Mouse (Mus musculus) intestine, embryonic 14.5 days (tissue): ENCODE measurements at regions not wholly inside any gene's neighbourhood (a gene's known extent, or its start where the extent isn't known, plus 50 kb on each side); places are given as distances from the start of the nearest gene placed in this dataset.

Experiments used
- ATAC-seq: fragments of 200-750 bp; cut with Nextera tagmentation; replicated peaks from 2 replicates; pipeline ENCODE4 v1.8.0; 2017; ENCODE audit warnings: low read depth, moderate number of reproducible peaks, moderate TSS enrichment, moderate library complexity; ENCODE audit not compliant: low FRiP score, low TSS enrichment
- DNase-seq: peaks from one replicate; pipeline ENCODE4 v3.0.0-alpha.2; 2018; ENCODE audit warnings: low spot score
- H3K27ac ChIP-seq: fragments of 300-500 bp; sonication (generic); 2 replicates; pipeline ENCODE4 v1.5.1; 2014; ENCODE audit warnings: low read depth, mild to moderate bottlenecking, control low read depth
- H3K27me3 ChIP-seq: fragments of 300-500 bp; sonication (generic); replicated peaks from 2 replicates; pipeline ENCODE4 v1.6.1; 2014; ENCODE audit warnings: low read length, control low read depth; ENCODE audit not compliant: control insufficient read depth, insufficient read depth
- H3K36me3 ChIP-seq: fragments of 300-500 bp; sonication (generic); 2 replicates; pipeline ENCODE4 v1.6.1; 2014; ENCODE audit warnings: low read length, control low read depth; ENCODE audit not compliant: control insufficient read depth, insufficient read depth
- H3K4me1 ChIP-seq: fragments of 300-500 bp; sonication (generic); replicated peaks from 2 replicates; pipeline ENCODE4 v1.6.1; 2014; ENCODE audit warnings: low read length, control low read depth, mixed read lengths; ENCODE audit not compliant: control insufficient read depth, insufficient read depth
- H3K4me2 ChIP-seq: fragments of 300-500 bp; sonication (generic); 2 replicates; pipeline ENCODE4 v1.6.1; 2014; ENCODE audit warnings: low read length
- H3K4me3 ChIP-seq: fragments of 300-500 bp; sonication (generic); 2 replicates; pipeline ENCODE4 v1.5.1; 2014; ENCODE audit warnings: low read depth, low read length, control low read depth, mixed read lengths
- H3K9ac ChIP-seq: fragments of 300-500 bp; sonication (generic); 2 replicates; pipeline ENCODE4 v1.6.1; 2014; ENCODE audit warnings: mild to moderate bottlenecking, low read length
- H3K9me3 ChIP-seq: fragments of 300-500 bp; sonication (generic); 2 replicates; pipeline ENCODE4 v1.6.1; 2016; ENCODE audit warnings: low read length, control low read depth; ENCODE audit not compliant: control insufficient read depth
- WGBS: fragments of 180-500 bp; shearing (Covaris S2); extraction: QIAGEN DNeasy Blood & Tissue Kit; methylation state at CpG from one replicate; pipeline ENCODE4 v1.1.7; 2014; 5-methylcytosine and 5-hydroxymethylcytosine counted together

- no peaks in the 10 kb centered on the region for H3K27me3 ChIP-seq
- WGBS = 81% methylated on average over 11 of the region's 11 CpGs
- H3K4me1 ChIP-seq = no peaks in the 10 kb centered on the region
- no peak for DNase-seq
- H3K4me3 ChIP-seq = no peak overlapping the region
- no peak overlapping the region for H3K9ac ChIP-seq
- H3K4me2 ChIP-seq = no peak overlapping the region
- no peaks in the 10 kb centered on the region for H3K9me3 ChIP-seq
- H3K27ac ChIP-seq = no peak overlapping the region
- ATAC-seq = no peak
- H3K36me3 ChIP-seq = no peaks in the 10 kb centered on the region
Measured at GRCm38 (mm10) chr13:92911660-92912284, 67.2 kb downstream of the Mtx3 start.

- WGBS = 60% methylated on average over 2 of the region's 2 CpGs
- Histone ChIP-seq H3K4me1 (no peaks in the 10 kb centered on the region), H3K27me3 (no peaks in the 10 kb centered on the region), H3K4me3 (no peak overlapping the region), H3K4me2 (no peak overlapping the region), H3K36me3 (no peaks in the 10 kb centered on the region), H3K9ac (no peak overlapping the region), H3K9me3 (no peaks in the 10 kb centered on the region), H3K27ac (no peak overlapping the region)
- DNase-seq = no peak
- ATAC-seq = no peak
Measured at GRCm38 (mm10) chr13:92912661-92913060, 68.1 kb downstream of the Mtx3 start.

GRCm38 (mm10) chr13:92914631-92915030 lies 70.1 kb downstream of the Mtx3 start:
- WGBS = 91% methylated on average over 3 of the region's 3 CpGs
- Histone ChIP-seq H3K4me3 (no peak overlapping the region), H3K4me2 (no peak overlapping the region), H3K4me1 (no peaks in the 10 kb centered on the region), H3K9ac (no peak overlapping the region), H3K9me3 (no peaks in the 10 kb centered on the region), H3K27ac (no peak overlapping the region), H3K36me3 (no peaks in the 10 kb centered on the region), H3K27me3 (no peaks in the 10 kb centered on the region)
- ATAC-seq (no peak), DNase-seq (no peak)

DNA sequence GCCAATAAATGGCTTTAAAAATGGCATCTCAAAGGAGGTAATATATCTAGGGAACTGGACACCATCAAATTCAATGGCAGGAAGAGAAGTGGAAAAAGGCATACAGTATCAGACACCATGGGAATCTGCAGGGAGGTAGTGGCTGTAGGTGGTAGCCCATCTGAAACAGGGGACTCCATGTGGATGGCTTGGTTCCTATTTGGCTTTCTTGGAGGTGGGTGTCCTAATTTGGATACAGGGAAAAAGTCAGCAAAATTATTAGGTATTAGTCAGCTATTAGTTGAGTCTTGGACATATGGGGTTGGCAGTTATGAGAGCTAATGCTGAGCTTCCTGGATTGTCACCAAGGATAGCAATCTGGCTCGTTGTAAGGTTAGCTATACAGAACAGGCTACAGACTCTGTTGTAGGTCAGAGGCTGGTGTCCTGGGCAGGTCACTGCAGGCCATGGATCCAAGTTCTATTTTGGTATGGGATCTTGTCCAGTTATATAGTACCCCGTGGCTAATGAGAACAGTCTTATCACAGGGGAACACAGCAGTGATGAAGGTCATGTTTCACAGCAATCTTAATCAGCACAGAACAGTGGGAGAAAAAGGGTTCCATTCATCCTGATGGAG lies 70.8 kb downstream of the Mtx3 start:
- H3K36me3 ChIP-seq = no peaks in the 10 kb centered on the region
- H3K27ac ChIP-seq = no peak overlapping the region
- no peaks in the 10 kb centered on the region for H3K9me3 ChIP-seq
- no peaks in the 10 kb centered on the region for H3K27me3 ChIP-seq
- DNase-seq (no peak), ATAC-seq (no peak)
- no peaks in the 10 kb centered on the region for H3K4me1 ChIP-seq
- no peak overlapping the region for H3K4me3 ChIP-seq
- H3K9ac ChIP-seq = no peak overlapping the region
- no peak overlapping the region for H3K4me2 ChIP-seq
- 72% methylated on average over 2 of the region's 2 CpGs for WGBS

- DNase-seq = no peak
- WGBS = 93% methylated on average over 5 of the region's 5 CpGs
- ATAC-seq = no peak
- Histone ChIP-seq H3K4me2 (no peak overlapping the region), H3K4me1 (no peaks in the 10 kb centered on the region), H3K4me3 (no peak overlapping the region), H3K9ac (no peak overlapping the region), H3K36me3 (no peaks in the 10 kb centered on the region), H3K9me3 (no peaks in the 10 kb centered on the region), H3K27ac (no peak overlapping the region), H3K27me3 (no peaks in the 10 kb centered on the region)
Measured at GRCm38 (mm10) chr13:92915948-92916710, 71.6 kb downstream of the Mtx3 start.

- H3K4me1 ChIP-seq = no peaks in the 10 kb centered on the region
- 77% methylated on average over 2 of the region's 2 CpGs for WGBS
- H3K9ac ChIP-seq = no peak overlapping the region
- DNase-seq (no peak), ATAC-seq (no peak)
- H3K4me2 ChIP-seq = no peak overlapping the region
- no peaks in the 10 kb centered on the region for H3K27me3 ChIP-seq
- H3K36me3 ChIP-seq = no peaks in the 10 kb centered on the region
- H3K4me3 ChIP-seq = no peak overlapping the region
- no peak overlapping the region for H3K27ac ChIP-seq
- H3K9me3 ChIP-seq = no peaks in the 10 kb centered on the region
Measured at GRCm38 (mm10) chr13:92919882-92920281, 75.3 kb downstream of the Mtx3 start.

DNA sequence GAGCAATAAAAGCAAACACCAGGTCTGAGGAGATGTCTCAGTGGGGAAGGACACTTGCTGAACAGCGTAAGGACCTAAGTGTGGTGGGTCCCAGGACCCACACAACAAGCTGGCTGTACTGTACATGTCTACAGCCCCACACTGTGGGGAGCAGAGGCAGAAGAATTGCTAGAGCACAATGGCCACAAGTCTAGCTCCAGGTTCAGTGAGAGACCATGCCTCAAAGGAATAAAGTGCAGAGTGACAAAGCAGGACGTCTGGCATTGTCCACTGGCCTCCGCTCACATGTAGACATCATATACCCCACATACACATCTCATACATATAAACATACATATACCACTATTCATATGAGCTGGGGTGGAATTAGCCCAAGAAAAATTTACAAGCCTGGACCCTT lies 77.4 kb downstream of the Mtx3 start:
- Histone ChIP-seq H3K9me3 (no peaks in the 10 kb centered on the region), H3K4me1 (no peaks in the 10 kb centered on the region), H3K27me3 (no peaks in the 10 kb centered on the region), H3K4me2 (no peak overlapping the region), H3K27ac (no peak overlapping the region), H3K4me3 (no peak overlapping the region), H3K9ac (no peak overlapping the region), H3K36me3 (no peaks in the 10 kb centered on the region)
- DNase-seq (no peak), ATAC-seq (no peak)
- 86% methylated on average over 3 of the region's 3 CpGs for WGBS

DNA sequence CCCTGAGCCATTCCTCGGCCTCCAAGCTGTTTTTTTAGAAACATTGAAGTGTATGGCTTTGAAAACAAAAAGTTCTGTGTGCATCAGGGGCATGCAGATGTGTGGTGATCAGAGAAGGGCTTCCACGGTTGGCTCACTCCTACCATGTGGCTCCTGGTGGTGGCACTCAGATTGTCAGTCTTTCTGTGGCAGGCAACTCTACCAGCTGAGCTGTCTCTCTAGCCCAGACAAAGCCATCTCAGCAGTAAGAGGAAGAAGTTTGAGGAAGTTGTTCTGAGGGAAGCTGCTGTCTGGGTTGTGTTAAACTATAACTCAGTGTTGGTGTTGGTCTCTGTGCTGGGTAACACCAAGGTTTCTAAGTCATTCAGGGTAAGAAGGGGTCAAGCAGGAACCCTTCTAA lies 78.9 kb downstream of the Mtx3 start:
- H3K9ac ChIP-seq = no peak overlapping the region
- H3K36me3 ChIP-seq = no peaks in the 10 kb centered on the region
- H3K9me3 ChIP-seq = no peaks in the 10 kb centered on the region
- no peak overlapping the region for H3K4me3 ChIP-seq
- WGBS = 78% methylated on average over 2 of the region's 2 CpGs
- no peaks in the 10 kb centered on the region for H3K27me3 ChIP-seq
- no peak overlapping the region for H3K27ac ChIP-seq
- peak; percentile 20 for DNase-seq
- no peak for ATAC-seq
- H3K4me2 ChIP-seq = no peak overlapping the region
- H3K4me1 ChIP-seq = no peaks in the 10 kb centered on the region
